Mouse (Mus musculus): ENCODE data around the gene Psmc1. TPM values are rescaled to one million over a fixed set of nuclear protein-coding genes. Genes with fewer than 3 reads are reported as not detected.
A peak's percentile ranks its signal among the peaks of the same experiment; 100 is the strongest.

Gene Psmc1
- polyA plus RNA-seq, 1 experiment from 2014 or later: 236 TPM

DNA sequence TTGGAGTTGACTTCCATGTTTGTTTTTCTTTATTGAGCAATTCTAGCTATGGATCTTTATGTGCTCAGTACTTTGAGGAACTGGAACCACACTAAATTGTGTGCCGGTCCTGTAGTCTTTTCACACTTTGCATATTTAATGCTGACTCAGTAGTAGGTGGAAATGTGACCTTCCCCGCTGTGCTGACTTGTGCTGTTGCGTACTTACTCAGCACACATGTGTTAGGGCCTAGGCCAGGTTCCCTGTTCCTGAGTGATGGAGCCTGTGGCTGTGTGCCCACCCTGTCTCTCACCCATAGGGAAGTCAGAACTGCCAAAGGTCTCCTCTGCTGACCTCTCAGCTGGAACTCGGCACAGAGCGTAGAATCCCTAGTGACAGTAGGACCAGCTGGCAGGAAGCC is 6.0 kb downstream of the Psmc1 start:
- no peaks in the 10 kb centered on the region for H3K27me3 ChIP-seq (ENCODE audit: insufficient read depth, low read length)
- TF ChIP-seq CTCF (IDR thresholded peaks at IDR 0.05; ENCODE audit: low read depth): no peak
- no peak overlapping the region for H3K4me2 ChIP-seq (ENCODE audit: low read length)
- H3K9me3 ChIP-seq (replicated peaks; ENCODE audit: low read length): no peaks in the 10 kb centered on the region
- peaks cover 77% of the 10 kb centered on the region for H3K36me3 ChIP-seq (ENCODE audit: insufficient read depth, low read length)
- 84% methylated on average over 5 of the region's 5 CpGs for WGBS
- no peak overlapping the region for H3K27ac ChIP-seq
- peaks cover 5% of the 10 kb centered on the region; the same call in 1 of the 2 replicates for H3K4me1 ChIP-seq (replicated peaks; ENCODE audit: insufficient read depth, low read length)
- ATAC-seq (replicated peaks; ENCODE audit: low FRiP score, low read depth) (no peak), DNase-seq (ENCODE audit: low spot score) (no peak)
- H3K4me3 ChIP-seq (replicated peaks; ENCODE audit: low read depth, low read length): no peak overlapping the region
- H3K9ac ChIP-seq (ENCODE audit: low read depth, low read length): no peak overlapping the region

DNA sequence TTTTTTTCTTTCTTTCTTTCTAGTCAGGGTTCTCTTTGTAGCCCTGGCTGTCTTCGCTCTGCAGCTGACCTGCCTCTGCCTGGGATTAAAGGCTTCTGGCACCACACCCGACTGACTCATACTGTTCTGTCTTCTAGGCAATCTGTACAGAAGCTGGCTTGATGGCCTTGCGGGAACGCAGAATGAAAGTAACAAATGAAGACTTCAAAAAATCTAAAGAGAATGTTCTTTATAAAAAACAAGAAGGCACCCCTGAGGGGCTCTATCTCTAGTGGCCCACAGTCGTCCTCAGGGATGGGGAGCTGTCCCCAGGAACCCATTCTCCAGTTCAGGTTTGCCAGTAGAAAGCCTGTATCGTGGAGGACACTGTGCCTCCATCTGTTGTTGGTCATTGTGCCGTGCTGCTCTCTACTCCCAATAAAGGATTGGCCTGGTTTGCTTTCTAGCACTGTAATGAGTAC is 13.0 kb downstream of the Psmc1 start:
- H3K27ac ChIP-seq: no peak overlapping the region
- WGBS: 82% methylated on average over 7 of the region's 7 CpGs
- H3K4me1 ChIP-seq (replicated peaks; ENCODE audit: insufficient read depth, low read length): peaks cover 7% of the 10 kb centered on the region
- H3K9me3 ChIP-seq (replicated peaks; ENCODE audit: low read length): no peaks in the 10 kb centered on the region
- no peaks in the 10 kb centered on the region for H3K27me3 ChIP-seq (ENCODE audit: insufficient read depth, low read length)
- H3K9ac ChIP-seq (ENCODE audit: low read depth, low read length): no peak overlapping the region
- ATAC-seq (replicated peaks; ENCODE audit: low FRiP score, low read depth) (no peak), DNase-seq (ENCODE audit: low spot score) (no peak)
- peaks cover 77% of the 10 kb centered on the region for H3K36me3 ChIP-seq (ENCODE audit: insufficient read depth, low read length)
- H3K4me3 ChIP-seq (replicated peaks; ENCODE audit: low read depth, low read length): no peak overlapping the region
- no peak for TF ChIP-seq CTCF (IDR thresholded peaks at IDR 0.05; ENCODE audit: low read depth)
- H3K4me2 ChIP-seq (ENCODE audit: low read length): no peak overlapping the region

DNA sequence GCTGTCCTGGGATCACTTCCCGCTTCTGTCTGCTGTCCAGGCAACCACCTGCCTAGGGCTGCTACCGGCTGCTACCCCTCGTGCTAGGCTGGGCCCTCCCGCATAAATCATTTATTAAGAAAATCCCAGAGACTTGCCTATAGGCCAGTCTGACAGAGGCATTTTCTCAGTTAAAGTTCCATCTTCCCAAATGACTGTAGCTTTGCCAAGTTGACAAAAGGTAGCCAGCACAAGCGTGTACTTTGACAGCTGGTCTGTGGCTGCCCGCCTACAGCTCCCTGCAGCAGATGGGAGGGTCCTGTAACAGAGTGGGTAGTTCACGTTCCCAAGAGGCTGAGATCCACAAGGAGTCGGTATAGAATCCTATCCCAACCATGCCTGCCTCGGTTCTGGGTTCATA is 13.5 kb downstream of the Psmc1 start:
- Histone ChIP-seq H3K27me3 (ENCODE audit: insufficient read depth, low read length) (no peaks in the 10 kb centered on the region), H3K9ac (ENCODE audit: low read depth, low read length) (no peak overlapping the region), H3K4me1 (replicated peaks; ENCODE audit: insufficient read depth, low read length) (peaks cover 12% of the 10 kb centered on the region), H3K9me3 (replicated peaks; ENCODE audit: low read length) (no peaks in the 10 kb centered on the region), H3K27ac (no peak overlapping the region), H3K36me3 (ENCODE audit: insufficient read depth, low read length) (peaks cover 73% of the 10 kb centered on the region), H3K4me2 (ENCODE audit: low read length) (no peak overlapping the region), H3K4me3 (replicated peaks; ENCODE audit: low read depth, low read length) (no peak overlapping the region)
- 73% methylated on average over 9 of the region's 9 CpGs for whole genome bisulfite sequencing
- no peak for TF ChIP-seq CTCF (IDR thresholded peaks at IDR 0.05; ENCODE audit: low read depth)
- no peak for DNase-seq (ENCODE audit: low spot score)
- ATAC-seq (replicated peaks; ENCODE audit: low FRiP score, low read depth): no peak

DNA sequence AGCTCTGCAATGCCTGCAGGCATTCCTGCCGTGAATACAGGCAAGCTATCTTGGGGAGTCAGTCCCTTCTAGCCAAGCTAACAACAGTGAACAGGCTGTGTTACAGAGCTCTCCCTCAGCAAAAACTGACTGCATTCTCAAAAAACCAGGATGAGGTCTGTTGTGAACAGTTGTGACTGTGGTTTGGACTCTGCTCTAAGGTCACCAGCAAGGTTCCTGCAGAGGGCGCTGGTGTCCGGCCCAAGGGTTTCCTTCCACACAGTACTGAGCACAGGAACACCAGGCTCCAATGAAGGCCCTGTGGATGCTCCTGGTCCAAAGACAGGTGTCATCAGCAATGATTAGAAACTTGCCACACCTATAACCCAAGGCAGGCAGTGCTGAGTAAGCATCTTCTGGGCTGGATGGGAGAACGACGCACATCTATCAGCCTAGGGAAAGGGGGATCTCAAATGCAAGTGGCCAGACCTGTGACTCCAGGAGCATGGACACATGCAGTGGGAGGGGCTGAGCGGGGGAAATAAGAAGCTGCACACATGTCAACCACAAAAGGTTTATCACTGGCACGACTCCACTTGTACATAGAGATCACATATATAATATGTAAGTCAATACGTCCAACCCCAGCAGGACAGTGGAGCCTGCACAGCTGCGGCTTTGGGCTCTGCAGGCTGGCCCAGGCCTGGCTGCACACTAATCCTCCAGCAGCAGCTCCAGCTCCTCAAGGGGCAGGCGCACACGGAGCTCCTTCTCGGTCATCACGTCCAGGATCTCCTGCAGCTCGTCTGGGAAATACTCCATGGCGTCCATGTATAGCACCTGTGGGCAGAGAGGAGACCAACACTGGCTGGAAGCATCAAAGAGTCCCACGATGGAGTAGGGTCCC is 15.2 kb downstream of the Psmc1 start:
- Histone ChIP-seq H3K36me3 (ENCODE audit: insufficient read depth, low read length) (peaks cover 63% of the 10 kb centered on the region), H3K4me1 (replicated peaks; ENCODE audit: insufficient read depth, low read length) (peaks cover 21% of the 10 kb centered on the region), H3K27me3 (ENCODE audit: insufficient read depth, low read length) (no peaks in the 10 kb centered on the region), H3K9ac (ENCODE audit: low read depth, low read length) (no peak overlapping the region), H3K4me2 (ENCODE audit: low read length) (no peak overlapping the region), H3K27ac (no peak overlapping the region), H3K4me3 (replicated peaks; ENCODE audit: low read depth, low read length) (no peak overlapping the region), H3K9me3 (replicated peaks; ENCODE audit: low read length) (no peaks in the 10 kb centered on the region)
- ATAC-seq (replicated peaks; ENCODE audit: low FRiP score, low read depth) (peak; percentile 37; the same call in 1 of the 2 replicates), DNase-seq (ENCODE audit: low spot score) (no peak)
- WGBS: 75% methylated on average over 16 of the region's 16 CpGs
- peak; percentile 48 for TF ChIP-seq CTCF (IDR thresholded peaks at IDR 0.05; ENCODE audit: low read depth)

DNA sequence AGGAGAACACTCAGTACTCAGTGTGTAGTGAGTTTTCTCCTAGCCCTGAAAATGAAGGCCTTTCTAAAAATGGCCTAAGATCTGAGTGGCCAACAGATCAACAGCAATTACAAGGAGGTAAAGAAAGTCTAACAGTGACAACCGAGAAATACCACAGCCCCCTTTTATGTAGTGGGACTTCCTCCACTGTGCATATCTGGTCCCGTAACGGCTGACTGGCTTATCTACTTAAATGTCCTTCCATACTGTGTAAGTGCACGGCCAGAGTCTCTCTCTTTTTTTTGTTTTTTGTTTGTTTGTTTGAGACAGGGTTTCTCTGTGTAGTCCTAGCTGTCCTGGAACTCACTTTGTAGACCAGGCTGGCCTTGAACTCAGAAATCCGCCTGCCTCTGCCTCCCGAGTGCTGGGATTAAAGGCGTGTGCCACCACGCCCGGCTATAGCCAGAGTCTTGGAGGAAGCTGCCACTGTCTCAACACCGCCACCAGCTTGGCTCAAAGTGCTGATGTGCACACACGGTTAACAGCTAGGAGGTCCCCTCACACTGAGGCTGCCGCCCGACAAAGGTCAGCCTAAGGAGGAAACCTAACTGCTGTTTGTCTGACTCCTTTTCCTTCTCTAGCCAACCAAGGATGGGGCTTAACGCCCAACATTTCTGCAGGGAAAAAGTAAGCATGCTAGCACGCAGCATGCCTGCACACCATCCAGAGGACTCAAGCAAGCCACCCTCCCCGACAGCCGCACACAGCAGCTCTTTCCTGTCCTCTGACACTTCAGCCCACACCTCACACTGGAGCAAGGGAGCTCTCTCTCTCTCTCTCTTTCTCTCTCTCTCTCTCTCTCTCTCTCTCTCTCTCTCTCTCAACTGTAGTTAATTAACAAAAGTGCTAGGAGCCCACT is 17.3 kb downstream of the Psmc1 start:
- WGBS: 62% methylated on average over 17 of the region's 17 CpGs
- H3K4me3 ChIP-seq (replicated peaks; ENCODE audit: low read depth, low read length): no peak overlapping the region
- peaks cover 21% of the 10 kb centered on the region for H3K4me1 ChIP-seq (replicated peaks; ENCODE audit: insufficient read depth, low read length)
- H3K36me3 ChIP-seq (ENCODE audit: insufficient read depth, low read length): peaks cover 57% of the 10 kb centered on the region
- H3K9ac ChIP-seq (ENCODE audit: low read depth, low read length): no peak overlapping the region
- peak; percentile 51 for DNase-seq (ENCODE audit: low spot score)
- H3K27ac ChIP-seq: peak overlapping the region; percentile 86
- no peaks in the 10 kb centered on the region for H3K9me3 ChIP-seq (replicated peaks; ENCODE audit: low read length)
- no peak overlapping the region for H3K4me2 ChIP-seq (ENCODE audit: low read length)
- ATAC-seq (replicated peaks; ENCODE audit: low FRiP score, low read depth): no peak; the same call in 1 of the 2 replicates
- no peak for TF ChIP-seq CTCF (IDR thresholded peaks at IDR 0.05; ENCODE audit: low read depth)
- H3K27me3 ChIP-seq (ENCODE audit: insufficient read depth, low read length): no peaks in the 10 kb centered on the region

DNA sequence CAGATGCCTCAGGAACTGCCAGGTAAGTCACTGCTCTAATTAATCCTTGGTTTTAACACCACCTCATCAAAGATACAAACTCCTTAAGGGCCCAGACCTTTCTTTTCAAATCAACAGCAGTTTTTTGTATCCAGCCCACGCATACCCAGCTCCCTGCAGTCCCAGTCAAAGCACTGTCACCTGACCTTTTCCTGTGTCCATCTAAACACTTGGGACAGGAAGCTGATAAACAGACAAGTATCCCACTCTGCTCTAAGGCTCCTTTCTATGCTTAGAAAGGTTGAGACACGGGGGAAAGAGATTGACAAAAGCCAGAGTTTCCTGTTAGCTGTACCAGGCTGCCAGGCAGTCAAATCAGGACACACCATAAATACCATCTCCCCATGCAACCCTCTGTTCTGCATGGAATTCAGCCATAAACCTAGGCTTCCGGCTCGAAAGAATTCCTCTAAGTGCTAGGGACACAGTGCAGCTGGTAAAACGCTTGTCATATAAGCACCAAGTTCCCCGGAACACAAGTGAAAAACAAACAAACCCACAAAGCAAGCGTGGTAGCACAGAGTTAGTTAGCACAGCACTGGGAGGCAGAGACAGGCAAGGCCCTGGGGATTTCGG is 18.0 kb downstream of the Psmc1 start:
- no peak overlapping the region for H3K9ac ChIP-seq (ENCODE audit: low read depth, low read length)
- TF ChIP-seq CTCF (IDR thresholded peaks at IDR 0.05; ENCODE audit: low read depth): no peak
- H3K36me3 ChIP-seq (ENCODE audit: insufficient read depth, low read length): peaks cover 56% of the 10 kb centered on the region
- no peaks in the 10 kb centered on the region for H3K9me3 ChIP-seq (replicated peaks; ENCODE audit: low read length)
- H3K27ac ChIP-seq: peak overlapping the region; percentile 86
- H3K4me3 ChIP-seq (replicated peaks; ENCODE audit: low read depth, low read length): no peak overlapping the region
- DNase-seq (ENCODE audit: low spot score) (peak; percentile 77), ATAC-seq (replicated peaks; ENCODE audit: low FRiP score, low read depth) (no peak)
- peaks cover 21% of the 10 kb centered on the region for H3K4me1 ChIP-seq (replicated peaks; ENCODE audit: insufficient read depth, low read length)
- no peak overlapping the region for H3K4me2 ChIP-seq (ENCODE audit: low read length)
- WGBS: 33% methylated on average over 8 of the region's 8 CpGs
- no peaks in the 10 kb centered on the region for H3K27me3 ChIP-seq (ENCODE audit: insufficient read depth, low read length)
